Mouse (Mus musculus): ENCODE data around the gene Mylk. TPM values are rescaled to one million over a fixed set of nuclear protein-coding genes. Genes with fewer than 3 reads are reported as not detected.
A peak's percentile ranks its signal among the peaks of the same experiment; 100 is the strongest.

Mylk gene
- total RNA-seq, 2 experiments from 2014 or later = 34.0 to 36.3 TPM

DNA sequence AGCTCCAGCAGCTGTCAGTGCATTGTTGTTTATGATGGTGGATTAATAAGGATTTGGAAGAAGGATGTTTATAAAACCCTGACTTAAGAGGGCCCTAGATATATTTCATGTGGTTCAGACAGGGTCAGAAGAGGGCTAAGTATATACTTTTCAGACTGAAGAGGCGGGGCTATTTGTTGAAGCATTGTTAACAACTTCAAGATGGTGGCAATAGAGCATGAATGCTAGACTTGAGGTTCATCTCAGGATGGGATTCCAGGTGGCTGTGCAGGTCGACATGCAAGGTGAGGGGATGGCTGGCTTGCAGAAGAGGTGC, 240.0 kb downstream of the Mylk start:
- no peak for DNase-seq

DNA sequence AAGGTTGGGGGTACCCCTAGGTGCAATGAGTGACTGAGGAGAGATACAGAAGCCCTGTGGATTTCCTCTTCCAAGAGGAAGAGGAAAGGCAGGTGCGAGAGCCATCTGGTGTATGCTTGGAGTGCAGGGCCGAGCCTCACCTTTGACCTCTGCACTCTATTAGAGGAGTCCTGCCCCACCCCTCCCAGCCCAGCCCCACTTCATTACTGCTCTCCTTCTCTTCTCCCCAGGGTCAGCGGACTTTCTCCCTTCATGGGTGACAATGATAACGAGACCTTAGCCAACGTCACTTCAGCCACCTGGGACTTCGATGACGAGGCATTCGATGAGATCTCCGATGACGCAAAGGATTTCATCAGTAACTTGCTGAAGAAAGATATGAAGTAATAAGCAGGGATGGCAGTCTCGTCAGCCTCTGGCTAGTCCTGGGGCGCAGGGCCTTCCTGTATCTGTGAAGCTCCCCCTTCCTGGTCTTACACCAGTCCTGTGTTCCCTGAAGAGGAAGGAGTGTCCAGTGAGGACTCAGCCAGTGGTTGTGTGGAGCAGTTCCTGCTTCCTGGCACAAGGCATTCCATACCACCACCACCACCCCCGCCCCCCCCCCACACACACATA, 241.3 kb downstream of the Mylk start:
- DNase-seq = no peak

DNA sequence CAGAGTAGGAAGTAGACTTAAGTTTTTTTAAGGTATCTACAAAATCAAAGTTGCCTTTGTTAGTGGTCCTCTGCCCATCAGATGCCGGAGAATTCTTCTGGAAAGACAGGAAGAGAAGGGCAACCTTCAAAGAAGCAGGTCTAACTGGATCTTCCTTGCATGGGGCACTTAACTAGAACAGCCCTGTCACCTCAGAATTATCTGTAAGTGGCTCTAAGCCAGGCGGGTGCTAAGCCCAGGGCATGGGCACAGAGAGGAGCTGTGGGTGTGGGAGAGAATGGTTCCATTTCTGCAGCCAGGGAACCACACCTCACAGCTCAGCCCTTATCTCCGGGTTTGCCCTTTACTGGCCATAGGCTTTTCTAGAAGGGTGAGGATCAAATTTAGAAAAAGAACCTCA, 246.4 kb downstream of the Mylk start:
- no peak for DNase-seq

DNA sequence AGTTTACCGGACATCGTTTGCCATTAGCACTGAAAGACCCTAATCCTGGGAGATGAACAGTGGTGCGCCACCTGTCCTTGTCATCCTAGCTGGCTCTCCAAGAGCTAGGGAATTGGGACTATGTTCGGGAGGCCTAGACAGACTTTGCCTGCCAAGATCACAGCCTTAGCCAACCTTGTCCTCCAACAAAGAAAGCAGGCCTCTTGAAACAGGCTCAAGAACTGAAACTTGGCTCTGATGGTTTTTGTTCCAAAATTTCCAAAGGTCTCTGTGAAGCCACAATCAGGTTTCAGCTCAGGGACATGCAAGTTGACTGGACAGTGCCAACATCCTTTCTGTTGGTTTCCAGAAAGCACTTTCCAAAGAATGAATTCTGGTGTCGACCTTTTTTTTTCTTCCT, 247.8 kb downstream of the Mylk start:
- peak; percentile 35 to 58 for DNase-seq

DNA sequence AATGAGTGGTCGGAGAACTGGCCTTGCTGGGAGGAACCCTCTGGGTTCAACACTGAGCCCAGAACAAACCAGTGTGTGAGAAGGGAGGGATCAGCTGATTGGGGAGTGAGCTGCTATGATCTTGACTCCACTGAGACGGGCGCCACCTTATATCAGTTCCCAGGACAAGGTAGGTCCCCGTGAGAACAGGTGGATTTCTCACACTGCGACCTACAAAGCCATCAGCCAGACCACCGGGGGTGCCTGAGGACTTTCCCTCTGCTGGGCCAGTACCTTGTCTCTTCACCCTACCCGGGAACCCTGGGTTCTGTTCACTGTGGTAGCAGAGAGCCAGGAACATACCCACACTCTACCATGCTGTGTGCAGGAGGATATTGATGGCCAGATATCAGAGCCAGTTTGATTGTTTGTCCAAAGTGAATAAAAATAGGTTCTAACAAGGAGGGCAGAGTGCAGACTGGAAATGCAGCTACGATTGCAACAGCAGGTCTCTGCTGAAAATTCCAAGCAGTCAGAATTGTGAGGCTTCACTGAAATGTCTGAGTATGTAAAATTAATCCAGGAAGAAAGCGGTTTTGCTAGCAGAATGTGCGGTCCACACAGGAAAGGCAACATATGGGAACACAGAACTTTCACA, 248.8 kb downstream of the Mylk start:
- DNase-seq = no peak

DNA sequence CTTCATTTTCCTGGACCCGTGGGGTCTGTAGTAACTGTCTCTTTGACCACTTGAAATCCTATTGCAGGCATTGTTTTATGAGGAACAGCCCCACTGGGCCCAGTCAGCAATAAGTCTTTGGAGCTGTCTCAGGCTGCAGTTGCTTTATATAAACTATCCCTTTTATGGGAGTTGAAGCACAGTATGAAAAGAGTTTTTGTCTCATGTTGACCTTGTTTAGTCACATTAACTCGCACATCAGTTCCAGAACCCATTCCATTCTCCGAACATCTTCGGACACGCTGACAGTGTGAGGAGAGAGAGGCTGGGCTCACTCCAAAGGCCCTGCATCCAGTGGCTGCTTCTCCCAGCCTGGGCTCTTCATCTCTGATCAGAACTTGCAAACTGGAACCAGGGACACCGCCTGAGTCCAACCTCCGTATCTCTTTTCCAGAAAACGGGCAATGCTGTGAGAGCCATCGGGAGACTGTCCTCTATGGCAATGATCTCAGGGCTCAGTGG, 249.7 kb downstream of the Mylk start:
- DNase-seq = no peak

DNA sequence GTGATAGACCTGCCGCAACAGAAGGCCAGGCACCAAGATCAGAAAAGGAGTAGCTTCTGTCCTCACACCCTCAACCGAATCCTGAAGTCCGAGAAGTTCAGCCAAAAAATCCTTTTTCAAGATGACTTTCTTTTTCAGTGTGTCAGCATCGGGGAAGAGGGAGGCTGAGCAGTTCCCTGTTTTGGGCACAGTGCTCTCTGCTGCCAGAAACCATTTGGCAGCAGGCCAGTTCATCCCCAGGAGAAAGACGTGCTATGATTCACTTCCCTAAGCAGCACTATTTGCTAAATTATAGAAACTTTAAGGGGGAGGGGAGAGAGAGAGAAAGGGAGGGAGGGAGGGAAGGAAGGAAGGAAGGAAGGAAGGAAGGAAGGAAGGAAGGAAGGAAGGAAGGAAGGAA, 251.1 kb downstream of the Mylk start:
- peak; percentile 78 to 83 for DNase-seq

DNA sequence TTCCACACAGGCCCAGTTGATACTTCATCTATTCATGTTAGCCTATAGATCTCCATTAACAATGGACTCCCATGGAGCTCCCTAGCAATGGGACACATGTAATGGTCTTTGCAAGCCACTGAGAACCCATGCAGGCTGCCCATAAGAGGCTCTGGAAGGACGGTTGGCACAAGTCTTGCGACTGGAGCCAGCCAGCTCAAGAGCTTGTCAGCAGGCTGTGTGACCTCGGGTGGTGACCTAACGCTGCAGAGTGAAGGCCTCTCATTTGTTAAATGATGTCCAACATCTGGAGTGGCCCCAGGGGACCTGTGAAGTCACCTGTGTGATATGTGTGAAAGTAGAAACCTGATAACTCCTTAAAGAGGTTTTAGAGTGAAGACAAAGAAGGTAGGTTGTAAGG, 252.0 kb downstream of the Mylk start:
- DNase-seq = peak in 1 of 2 experiments; percentile 32

DNA sequence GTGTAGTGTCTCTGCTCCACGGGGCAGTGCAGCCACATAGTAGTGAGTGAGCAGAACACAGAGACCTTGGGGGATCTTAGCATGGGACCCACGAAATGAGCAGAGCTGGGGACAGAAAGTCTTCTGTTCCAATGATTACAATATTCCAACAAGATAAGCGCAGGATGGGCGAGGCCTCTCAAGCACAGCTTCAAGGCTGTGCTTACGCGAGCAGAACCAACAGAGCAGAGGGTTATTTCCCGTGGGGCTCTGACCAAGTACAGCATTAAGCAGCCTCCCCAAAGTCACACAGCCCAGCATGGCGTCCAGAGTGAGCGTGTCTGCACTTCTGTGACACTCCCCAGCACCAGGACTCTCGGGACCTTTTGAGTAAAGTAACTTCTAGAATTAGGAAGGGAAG, 252.6 kb downstream of the Mylk start:
- peak; percentile 37 to 64 for DNase-seq

DNA sequence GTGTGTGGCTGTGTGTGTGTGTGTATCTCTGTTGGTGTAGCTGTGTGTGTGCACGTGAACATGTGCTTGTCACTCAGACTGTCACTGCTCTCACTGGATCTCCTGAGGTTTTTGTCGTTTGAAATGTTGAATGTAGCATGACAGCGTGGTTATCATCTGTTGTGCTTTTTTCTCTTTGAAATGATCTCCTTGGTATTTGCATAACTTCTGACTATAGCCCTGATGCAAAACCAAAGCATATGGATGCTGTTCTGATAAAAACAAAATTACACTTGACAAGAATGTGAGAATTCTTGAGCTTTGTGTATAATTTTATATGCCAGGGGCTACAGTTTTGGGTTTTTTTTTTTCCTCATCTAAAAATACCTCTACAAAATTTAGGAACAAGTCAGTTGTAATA, 254.0 kb downstream of the Mylk start:
- no peak for DNase-seq

DNA sequence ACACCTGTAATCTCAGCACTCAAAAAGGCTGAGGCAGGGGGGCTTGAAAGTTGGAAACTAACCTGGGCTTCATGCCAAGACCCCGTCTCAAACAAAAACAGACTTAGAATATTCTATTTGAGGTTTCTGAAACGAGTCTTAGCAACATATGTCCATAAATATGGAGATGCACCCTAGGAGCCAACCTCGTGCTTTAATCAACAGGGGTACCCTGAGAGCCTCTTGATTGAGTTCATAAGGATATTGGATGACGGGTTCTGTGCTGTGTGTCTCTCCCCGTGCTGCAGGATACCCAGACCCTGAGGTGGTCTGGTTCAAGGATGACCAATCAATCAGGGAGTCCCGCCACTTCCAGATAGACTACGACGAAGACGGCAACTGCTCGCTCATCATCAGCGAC, 255.0 kb downstream of the Mylk start:
- DNase-seq = no peak

DNA sequence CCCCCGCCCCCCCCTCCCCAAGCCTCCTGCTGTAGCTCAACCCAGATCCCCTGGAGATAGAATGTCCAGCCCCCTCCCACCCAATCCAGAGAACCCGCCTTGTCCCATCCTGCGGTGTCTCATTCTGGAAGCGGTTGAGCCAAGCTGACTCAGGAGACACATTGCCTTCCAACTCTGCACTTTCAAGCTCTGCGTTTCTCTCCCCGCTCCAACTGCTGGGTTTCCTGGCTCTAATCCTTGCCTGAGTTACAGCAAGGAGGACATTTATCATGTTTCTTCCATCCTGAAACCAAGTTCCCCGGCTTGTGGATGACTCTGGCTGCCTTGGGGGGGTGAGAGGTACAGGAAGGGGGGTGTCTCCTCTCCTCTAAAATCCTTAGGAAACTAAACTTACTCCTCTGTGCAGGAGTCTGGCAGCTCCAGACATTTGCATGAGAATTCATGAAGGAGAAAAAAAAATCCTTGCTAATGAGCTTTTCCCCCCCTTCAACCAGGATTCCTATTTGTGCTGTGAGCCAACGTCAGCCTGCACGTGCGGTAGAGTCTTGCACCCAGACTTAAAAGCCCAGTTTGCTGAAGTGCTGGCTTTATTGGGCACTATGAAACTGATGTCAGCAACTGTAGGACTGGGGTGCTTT, 256.0 kb downstream of the Mylk start:
- DNase-seq = peak; percentile 32 to 43

DNA sequence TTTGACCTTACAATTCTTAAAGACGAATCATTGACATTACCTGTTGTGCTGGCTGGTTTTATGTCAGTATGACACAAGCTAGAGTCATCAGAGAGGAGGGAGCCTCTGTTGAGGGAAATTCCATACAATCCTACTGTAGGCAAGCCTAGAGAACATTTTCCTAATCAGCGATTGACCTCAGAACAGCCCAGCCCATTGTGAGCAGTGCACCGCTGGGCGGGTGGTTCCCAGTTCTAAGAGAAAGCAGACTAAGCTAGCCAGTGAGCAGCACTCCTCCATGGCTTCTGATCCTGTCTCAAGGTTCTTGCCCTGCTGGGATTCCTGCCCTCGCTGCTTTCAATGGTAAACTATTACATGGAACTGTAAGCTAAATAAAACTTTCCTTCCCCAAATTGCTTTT, 259.3 kb downstream of the Mylk start:
- no peak for DNase-seq

DNA sequence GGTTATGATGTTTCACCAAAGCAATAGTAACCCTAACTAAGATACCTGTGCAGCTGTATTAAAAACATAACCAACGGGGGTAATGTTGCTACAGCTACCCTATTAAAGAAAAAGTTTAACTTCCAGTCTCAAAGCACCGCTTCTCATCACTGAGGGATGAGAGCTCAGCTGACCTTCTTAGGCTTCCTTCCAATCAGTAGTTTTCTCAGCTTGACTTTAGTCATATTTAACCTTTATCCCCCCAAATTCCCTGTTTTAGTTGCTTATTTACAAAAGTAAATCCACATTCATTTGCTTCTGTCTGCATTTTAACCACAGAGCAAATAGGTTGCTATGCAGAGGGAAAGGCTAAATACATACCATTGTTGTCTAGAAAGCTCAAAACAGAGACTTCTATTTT, 259.7 kb downstream of the Mylk start:
- DNase-seq = no peak

DNA sequence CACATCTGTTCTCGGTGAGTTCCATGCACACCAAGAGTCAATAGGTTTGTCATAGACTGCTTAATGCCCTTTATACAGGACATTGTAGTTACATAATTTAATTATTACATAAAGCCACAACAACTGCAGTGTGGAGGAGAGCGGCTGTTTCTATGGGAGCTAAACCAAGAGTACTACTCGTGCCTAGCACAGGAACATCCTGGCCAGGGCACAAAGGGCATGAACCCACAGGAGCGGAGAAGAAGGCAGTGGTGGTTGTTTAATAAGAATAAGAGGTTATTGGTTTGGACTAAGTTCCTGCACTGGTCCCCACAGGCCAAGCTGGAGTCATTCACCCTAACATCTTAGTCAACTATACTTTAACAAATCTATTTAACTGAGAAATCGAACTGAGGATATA, 261.2 kb downstream of the Mylk start:
- no peak for DNase-seq

DNA sequence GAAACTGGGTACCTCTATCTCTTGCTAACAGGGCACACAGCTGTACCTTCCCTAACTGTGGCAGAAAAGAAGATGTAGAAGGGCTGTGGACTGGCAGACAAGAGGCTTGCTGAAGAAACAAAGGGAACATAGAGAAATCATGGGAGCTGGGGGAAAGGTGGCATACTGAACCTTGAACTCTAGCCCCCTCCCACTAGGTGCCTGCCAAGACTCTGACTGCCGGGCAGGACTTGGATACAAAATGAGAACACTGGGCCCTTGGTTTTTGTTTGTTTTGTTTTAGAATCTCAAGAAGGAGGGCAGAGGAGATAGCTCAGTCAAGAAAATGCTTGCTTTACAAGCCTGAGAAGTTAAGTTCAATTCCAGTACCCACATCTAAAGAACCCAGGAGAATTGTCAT, 262.4 kb downstream of the Mylk start:
- DNase-seq = no peak

DNA sequence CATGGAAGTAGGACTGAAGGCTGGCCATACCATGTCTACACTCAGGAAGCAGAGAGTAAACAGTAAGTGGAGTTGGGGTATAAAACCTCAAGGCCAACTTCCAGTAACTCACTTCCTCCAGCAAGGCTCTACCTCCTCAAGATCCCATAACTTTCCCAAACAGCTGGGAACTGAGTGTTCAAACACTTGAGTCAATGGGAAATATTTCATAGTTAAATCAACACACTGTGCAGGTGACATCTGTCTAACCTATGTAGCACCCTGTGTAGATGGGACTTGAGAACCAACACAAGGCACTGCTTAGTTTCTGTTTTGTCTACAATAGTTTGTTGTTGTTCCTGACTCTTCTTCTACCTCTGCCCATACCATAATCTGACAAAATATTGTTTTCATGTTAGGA, 263.4 kb downstream of the Mylk start:
- no peak for DNase-seq

DNA sequence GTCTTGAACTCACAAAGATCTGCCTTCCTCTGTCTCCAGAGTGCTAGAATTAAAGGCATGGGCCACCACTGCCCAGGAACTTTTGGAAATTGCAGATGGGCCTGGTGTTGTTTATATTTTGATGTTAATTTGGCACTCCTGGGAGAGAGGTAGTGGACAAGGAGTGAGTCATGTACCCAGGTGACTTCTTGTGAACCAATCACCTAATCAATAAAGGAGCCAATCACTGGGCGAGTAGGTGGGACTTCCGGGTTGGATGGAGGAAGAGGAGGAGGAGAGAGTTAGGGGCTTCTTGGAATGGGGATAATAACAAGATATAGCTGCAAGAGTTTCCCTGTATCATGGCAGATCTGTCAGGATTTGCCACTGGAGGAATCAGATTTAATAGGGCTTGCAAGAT, 268.5 kb downstream of the Mylk start:
- DNase-seq = no peak

DNA sequence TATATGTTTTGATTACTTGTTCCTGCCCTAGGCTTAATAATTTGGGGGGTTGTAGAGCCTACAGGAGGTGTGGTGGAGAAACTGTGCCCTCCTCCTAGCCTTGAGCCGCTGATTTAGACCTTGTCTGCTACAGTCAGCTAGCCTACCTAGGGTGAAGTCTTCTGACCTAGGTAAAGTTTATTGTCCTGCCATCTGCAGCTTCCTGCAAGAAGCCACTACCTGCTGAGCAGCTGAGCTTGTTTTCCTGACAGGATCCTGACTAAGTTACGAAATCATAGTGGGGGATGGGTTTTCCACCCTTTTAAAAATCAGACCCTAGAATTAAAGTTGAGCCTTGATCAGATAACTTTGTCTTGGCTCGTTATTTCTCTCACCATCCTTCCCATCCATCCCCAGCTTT, 271.5 kb downstream of the Mylk start:
- DNase-seq = no peak

DNA sequence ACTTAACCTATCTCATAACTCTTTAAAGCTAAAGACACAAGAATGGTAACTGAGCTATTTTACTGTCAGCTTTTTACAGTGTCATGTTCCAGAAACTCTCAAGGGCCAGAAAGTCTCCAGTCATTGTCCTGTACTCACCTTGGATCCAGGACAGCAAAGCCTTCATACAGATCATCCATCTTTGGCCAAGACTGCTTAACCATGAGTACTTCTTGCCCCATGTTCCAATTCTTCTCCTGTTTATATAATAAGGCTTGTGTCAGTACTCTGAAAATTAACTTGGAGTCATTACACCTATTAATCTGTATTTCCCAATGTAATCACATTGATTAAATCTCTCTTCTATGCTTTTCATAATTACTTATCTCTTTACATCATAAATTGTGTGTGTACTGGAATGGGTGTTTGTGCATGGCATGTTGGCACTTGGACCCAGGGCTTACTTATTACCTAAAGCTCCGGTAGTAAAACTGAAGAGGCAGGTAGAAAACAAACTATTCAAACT, 273.5 kb downstream of the Mylk start:
- DNase-seq = no peak

DNA sequence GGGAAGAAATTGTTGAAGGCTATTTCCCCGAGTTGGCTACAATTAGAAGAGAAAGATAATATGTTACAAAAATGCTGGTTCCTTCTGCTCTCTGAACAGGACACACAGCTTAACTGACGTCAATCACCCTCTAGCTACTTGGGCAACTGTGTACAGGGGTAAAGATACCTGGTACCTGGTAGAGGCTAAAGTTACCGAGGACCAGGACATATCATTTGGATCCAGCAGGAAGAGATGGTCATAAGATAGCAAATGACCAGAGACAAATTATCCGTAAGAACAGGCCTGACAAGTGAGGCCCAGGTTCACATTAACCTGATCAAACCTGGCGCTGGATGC, 276.9 kb downstream of the Mylk start:
- DNase-seq = no peak

DNA sequence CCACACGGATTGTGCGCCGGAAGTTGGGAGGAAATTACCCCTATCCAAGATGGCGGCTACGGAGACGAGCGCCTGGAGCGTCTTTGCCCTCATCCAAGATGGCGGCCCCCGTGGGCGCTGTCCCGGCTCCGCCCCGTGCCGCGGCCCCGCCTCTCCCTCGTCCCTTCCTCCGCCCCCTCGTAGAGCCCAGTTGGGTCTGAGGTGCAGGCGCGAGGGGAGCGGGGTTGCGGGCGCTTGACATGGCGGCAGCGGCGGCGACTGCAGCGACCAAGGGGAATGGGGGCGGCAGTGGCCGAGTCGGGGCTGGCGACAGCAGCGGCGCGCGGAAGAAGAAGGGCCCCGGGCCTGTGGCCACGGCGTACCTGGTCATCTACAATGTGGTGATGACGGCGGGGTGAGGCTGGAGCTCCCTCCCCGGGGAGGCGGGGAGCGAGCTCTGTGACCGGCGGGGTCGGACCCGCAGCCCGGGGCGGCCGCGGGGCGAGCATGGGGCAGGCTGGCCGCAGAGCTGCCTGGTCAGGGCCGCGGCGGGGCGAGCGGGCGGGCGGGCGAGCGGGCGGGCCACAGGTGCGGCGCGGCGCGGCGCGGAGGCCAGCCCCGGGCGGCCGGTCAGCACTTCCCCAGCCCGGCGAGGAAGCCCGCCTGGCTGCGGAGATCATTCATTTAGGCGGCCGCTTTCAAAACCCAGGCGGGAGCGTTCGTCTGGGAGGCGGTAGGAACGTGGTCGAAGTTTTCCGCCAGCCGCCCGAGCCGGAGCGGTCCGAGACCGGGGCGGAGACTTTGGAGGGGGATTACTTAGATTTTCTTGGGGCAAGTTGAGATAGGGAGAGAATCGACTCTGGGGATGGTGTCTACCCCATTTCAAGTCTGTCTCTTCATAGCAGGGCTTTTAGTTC, 277.5 kb downstream of the Mylk start, which contains the start of gene Hacd2:
Gene Hacd2, plus strand, starts transcription at position 187 of the 896 bp plus-strand sequence.
- peak; percentile 96 to 97 for DNase-seq
